ENCODE assay signal across 20 mouse cellular contexts in the genomic region with DNA sequence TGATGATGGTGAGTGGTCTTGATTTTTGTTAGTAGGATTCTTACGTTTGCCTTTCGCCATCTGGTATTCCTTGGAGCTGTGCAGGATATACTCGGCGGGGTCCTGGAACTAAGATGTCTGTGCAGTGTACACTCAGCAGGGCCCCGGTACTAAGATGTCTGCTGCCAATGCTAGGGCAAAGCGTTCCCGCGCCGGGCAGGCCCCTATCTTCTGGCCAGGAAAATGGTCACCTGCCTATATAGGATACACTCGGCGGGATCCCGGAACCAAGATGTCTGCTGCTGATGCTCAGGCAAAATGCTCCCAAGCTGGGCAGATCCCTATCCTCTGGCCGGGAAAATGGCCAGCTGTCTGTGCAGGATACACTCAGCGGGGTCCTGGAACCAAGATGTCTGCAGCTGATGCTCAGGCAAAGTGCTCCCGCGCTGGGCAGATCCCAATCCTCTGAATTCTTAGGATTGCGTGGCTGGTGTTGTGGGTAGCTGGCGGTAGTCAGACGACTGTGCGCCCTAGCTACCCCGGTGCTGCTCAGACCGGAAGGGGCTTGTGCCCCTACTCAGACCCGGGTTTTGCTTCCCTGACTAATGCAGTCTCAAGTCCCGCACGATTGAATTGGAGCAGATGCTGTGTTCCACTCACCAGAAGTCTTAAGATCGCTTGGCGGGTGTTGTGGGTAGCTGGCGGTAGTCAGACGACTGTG. TPM values are rescaled to one million over a fixed set of nuclear protein-coding genes. Genes with fewer than 3 reads are reported as not detected.
A peak's percentile ranks its signal among the peaks of the same experiment; 100 is the strongest.
DNase-seq lines count a peak whose midpoint lies in the region; TF ChIP-seq lines count a peak whose summit lies in the region.
"Not testable (repeated sequence)": the region's sequence is repeated elsewhere in the genome, so short reads cannot be mapped to it uniquely, and the experiment has no call there.
"Had no signal": no experiment of that assay in that cellular context is flagged by ENCODE, and none has a peak within 500 bp of the region (broad histone marks: within the 10 kb centered on the region; RNA-seq: fewer than 3 reads in every experiment).

No protein-coding gene starts in this region.

- not testable (repeated sequence) for H3K27me3 ChIP-seq in ES-Bruce4 (ENCODE audit: control insufficient read depth, insufficient read depth, low read length, poor library complexity, severe bottlenecking)

- H3K9ac ChIP-seq in ES-Bruce4 (ENCODE audit: low read depth, poor library complexity, severe bottlenecking) (peak overlapping the region; percentile 58), ES-E14 (ENCODE audit: insufficient read depth, low read depth, low read length, poor library complexity, severe bottlenecking) (peak overlapping the region; percentile 13)

- H3K27ac ChIP-seq in ES-Bruce4 (ENCODE audit: insufficient read depth, low read length) (peak overlapping the region; percentile 20; the same call in 1 of the 2 replicates), ES-E14 (ENCODE audit: insufficient read depth, low read depth, low read length, poor library complexity, severe bottlenecking) (0 out of 2 replicates have a peak overlapping the region, but pooled peaks have one; percentile 64)

- not testable (repeated sequence) for H3K36me3 ChIP-seq in ES-Bruce4 (ENCODE audit: control insufficient read depth, insufficient read depth, low read length, poor library complexity, severe bottlenecking); ES-E14 (ENCODE audit: control insufficient read depth, insufficient read depth, low read length, poor library complexity, severe bottlenecking)

- not testable (repeated sequence) for TF ChIP-seq CTCF in ES-Bruce4 (IDR thresholded peaks at IDR 0.05; ENCODE audit: low read depth, low read length)

- TF ChIP-seq POLR2A in ES-Bruce4 (IDR thresholded peaks at IDR 0.05; ENCODE audit: insufficient read depth, low read length) = not testable (repeated sequence)

- in situ Hi-C loops in ES-E14 (cut with MboI; ENCODE audit: low sequenced_read_pairs in 2 of 2, unreplicated experiment in 2 of 2) = not testable (repeated sequence)

- H3K4me3 ChIP-seq in ES-Bruce4 (ENCODE audit: low read depth, low read length) (peak overlapping the region; percentile 71), ES-E14 (ENCODE audit: insufficient read depth in 1 of 2, low read depth in 1 of 2, low read length in 2 of 2, poor library complexity in 1 of 2, severe bottlenecking in 1 of 2) (peak overlapping the region; percentile 46 to 73)

- not testable (repeated sequence) for H3K9me3 ChIP-seq in ES-Bruce4 (replicated peaks; ENCODE audit: control insufficient read depth, insufficient read depth, low read length, poor library complexity, severe bottlenecking); ES-E14 (ENCODE audit: control insufficient read depth, insufficient read depth, low read depth, low read length)

- TF ChIP-seq EP300 in ES-Bruce4 (IDR thresholded peaks at IDR 0.05; ENCODE audit: insufficient read depth, low read depth, low read length) = not testable (repeated sequence)

- not testable (repeated sequence) for H3K4me1 ChIP-seq in ES-Bruce4 (ENCODE audit: control insufficient read depth, insufficient read depth, low read length); ES-E14 (ENCODE audit: control insufficient read depth in 2 of 2, insufficient read depth in 2 of 2, low read length in 2 of 2, poor library complexity in 1 of 2)

- DNase-seq in ES-E14 (ENCODE audit: low read depth, low spot score) = peak; percentile 28
- DNase-seq in WW6 (ENCODE audit: low read depth, low spot score) = peak; percentile 48
- DNase-seq in adrenal gland, postnatal 25 days = peak; percentile 2

RNA-seq across cellular contexts. Expression of gene Kap, which starts 15.1 kb away (rescaled TPM):
- polyA plus RNA-seq in ES-Bruce4 (2011; ENCODE audit: insufficient read depth, insufficient read length, low read depth, missing spikeins) = not detected in 2 replicates
- not detected in 2 replicates for total RNA-seq in ES-E14 (2012; rRNA removed)
- not detected in 2 replicates for total RNA-seq in adrenal gland, postnatal 25 days (2021)
- total RNA-seq: adrenal gland, adult 18-20 months; adrenal gland, postnatal 14 days; common myeloid progenitor, adult 5-6 weeks; MEL had no signal
- polyA plus RNA-seq: activated CD4-positive, CD25-positive, alpha-beta regulatory T cell, adult 4 months; brain, embryonic 14.5 days; C2C12; embryonic facial prominence, embryonic 11.5 days; embryonic facial prominence, embryonic 13.5 days; embryonic facial prominence, embryonic 15.5 days; erythroblast, embryonic 14.5 days; forebrain, embryonic 10.5 days; forebrain, embryonic 12.5 days; forebrain, embryonic 14.5 days; forebrain, embryonic 16.5 days; frontal cortex, adult 2 months had no signal

Comparison
In these comparisons a context has a peak if more than half of its experiments do, and no peak if none do; other contexts are left out.
1. Peak in every context shown above with its lines: DNase-seq, H3K4me3 ChIP-seq and H3K27ac ChIP-seq.